Mouse (Mus musculus) kidney, postnatal 10 days (tissue): Measurements from ENCODE around the gene Npas3.
A peak's percentile ranks its signal among the peaks of the same experiment; 100 is the strongest.

Experiments
- DNase-seq: peaks from one replicate; pipeline ENCODE4 v3.0.0; 2021; ENCODE audit warnings: mixed read lengths

Gene Npas3

DNA sequence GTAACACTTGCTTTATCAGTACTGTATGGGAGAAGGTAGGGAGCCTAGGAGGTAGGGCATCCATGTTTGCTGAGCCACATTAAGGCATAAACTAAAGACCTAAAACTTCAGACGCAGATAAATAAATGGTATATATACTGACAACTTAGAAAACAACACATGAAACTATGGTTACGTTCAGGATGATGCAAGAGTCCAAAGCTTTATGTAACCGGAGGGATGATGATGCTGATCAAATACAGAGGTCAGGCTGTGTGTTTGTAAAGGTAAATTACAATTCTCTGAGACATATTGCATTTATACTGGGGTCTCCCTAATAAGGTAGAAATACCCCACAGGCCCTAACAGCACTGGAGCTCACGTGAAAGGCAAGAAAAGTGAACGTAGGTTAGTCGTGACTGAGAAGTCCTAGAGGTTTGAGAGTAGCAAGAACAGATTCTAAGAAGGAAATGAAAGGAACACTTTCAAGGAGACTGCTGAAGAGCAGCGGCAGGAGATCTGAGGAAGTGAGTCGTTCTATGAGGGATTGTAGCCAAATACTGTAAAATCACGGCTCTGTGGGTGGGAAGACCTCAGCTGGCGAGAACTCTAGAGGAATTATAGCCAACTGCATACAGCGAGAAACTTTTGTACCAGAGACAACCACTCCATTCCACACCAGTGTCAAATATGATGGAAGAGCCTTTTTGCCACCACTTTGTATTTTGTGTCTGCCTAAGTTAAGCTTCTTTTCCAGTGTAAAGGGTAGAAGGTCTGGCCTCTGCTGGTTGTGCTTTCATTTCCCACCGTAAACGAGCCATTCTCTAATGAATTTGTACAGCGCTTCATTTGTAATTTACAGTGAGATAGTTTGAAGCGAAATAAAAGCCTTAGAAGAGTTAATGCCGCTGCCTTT is 49.7 kb downstream of the Npas3 start:
- no peak for DNase-seq

DNA sequence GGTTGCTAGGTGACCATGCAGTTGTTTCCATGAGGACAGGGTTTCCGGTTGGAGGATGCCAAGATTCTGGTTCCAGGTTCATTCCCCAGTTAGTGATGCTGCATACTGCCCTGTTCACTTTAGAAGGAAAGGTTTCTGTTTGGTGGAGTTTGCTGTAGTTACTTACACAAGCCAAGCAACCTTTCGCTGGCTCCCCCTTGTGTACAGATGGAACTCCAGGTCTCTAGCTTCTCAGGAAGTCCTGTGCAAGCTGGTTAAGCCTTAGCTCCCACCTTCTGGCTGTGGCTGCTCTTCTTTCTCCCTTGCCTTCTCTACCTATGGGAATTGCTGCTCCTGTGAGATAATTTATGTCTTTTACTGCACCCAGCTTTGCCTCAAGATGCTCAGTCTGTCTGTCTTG is 52.5 kb downstream of the Npas3 start:
- peak; percentile 77 for DNase-seq

GRCm38 (mm10) chr12:53302129-53302528 is 53.7 kb downstream of the Npas3 start:
- DNase-seq: no peak

GRCm38 (mm10) chr12:53316715-53317114 is 68.2 kb downstream of the Npas3 start:
- no peak for DNase-seq

DNA sequence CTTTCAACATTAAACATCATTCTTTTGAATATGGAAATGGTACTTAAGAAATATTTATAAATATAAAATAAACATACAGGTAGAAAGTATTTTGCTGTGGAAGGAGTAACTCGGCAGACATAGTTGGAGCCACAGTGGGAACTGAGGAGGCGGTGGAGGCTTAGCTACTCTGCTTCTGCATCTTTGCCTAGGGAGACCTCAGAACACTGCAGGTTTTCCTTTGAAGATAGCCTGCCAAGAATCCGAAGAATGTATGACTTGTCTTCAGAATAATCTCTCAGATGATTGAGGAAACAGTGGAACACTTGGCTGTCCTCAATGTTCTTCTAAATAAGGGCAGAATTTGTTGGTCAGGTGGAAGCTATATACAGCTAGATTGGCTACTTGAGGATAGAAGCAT is 69.3 kb downstream of the Npas3 start:
- DNase-seq: no peak

- DNase-seq: no peak
Measured at GRCm38 (mm10) chr12:53320526-53320925, 72.0 kb downstream of the Npas3 start.

- no peak for DNase-seq
Measured at GRCm38 (mm10) chr12:53321018-53321417, 72.5 kb downstream of the Npas3 start.

DNA sequence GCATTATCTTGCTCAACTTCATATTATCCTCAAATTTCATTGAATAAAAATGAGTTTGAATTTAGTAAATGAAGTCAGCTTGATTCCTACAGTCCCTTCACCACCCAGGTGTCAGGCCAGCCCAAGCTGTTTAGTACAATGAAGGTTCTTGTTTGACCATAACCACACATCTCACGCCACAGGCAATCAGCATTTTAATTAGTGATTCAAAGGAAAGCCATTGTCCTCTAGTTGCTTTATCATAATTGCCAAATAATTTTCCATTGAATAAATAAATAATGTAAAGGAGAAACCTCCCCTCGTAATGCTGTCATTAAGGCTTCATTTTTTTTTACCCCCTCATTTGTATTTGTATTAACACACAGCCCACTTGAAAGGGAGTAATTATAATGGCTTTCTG is 73.5 kb downstream of the Npas3 start:
- DNase-seq: no peak

GRCm38 (mm10) chr12:53327653-53328188 is 79.2 kb downstream of the Npas3 start:
- DNase-seq: no peak

GRCm38 (mm10) chr12:53328257-53328736 is 79.8 kb downstream of the Npas3 start:
- DNase-seq: peak; percentile 69

- no peak for DNase-seq
Measured at GRCm38 (mm10) chr12:53330141-53330540, 81.7 kb downstream of the Npas3 start.

DNA sequence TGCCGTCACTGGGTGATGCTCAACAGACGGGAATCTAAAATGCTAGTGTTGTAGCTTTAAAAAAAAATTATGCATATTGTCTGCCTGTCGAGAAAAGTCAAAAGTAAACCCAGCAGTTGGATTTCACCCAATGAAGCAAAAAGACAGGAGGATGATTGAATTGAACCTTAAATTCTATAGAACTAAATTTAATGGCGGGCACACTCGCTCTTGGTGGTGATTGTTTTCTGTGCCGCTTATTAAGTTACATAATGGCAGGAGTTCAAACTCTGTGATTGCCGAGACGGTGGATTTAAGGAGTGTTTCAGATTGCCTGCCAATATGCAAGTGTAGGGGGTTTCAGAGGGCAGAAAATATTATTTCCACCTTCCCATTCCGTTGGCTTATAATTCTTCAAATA is 82.9 kb downstream of the Npas3 start:
- no peak for DNase-seq

DNA sequence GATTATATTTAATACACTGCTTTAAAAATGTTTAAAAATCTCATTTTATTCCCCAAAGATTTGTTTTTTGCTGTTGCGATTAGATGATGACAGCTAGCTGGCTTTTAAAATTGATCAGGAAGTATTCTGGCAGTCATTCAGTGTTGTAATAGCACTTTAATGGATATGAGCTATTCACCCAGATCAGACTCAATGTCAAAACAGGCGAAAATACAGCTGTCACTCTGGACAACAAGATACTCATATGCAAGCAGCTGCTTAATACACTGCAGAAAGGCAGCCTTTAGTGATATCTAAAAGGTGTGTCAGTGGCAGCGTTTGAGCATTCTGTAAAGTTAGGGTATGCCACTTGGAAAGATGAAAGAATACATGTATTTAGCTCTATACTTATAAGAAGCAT is 83.3 kb downstream of the Npas3 start:
- DNase-seq: no peak

GRCm38 (mm10) chr12:53333251-53333650 is 84.8 kb downstream of the Npas3 start:
- DNase-seq: no peak

- DNase-seq: peak; percentile 13
Measured at GRCm38 (mm10) chr12:53338349-53338948, 90.0 kb downstream of the Npas3 start.

GRCm38 (mm10) chr12:53342741-53343140 is 94.3 kb downstream of the Npas3 start:
- DNase-seq: no peak

DNA sequence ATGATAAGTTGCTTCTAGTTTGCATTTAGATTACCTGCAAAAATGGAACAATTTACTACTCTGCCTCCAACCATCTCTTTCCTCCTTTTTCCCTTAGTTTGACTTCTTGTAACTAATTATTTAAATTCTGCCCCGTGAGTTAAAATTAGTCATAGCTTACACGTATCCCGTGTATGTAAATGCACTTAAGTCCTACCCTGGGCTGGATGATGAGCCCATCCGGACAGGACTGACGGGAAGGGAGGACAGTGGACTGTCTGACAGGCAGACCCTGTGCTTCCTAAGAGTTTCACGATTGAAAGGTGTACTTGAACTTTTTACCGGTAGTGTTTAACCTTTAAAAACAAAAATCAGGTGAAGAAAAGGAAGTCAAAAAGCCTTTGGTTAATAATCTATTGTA is 103.4 kb downstream of the Npas3 start:
- DNase-seq: no peak

GRCm38 (mm10) chr12:53365751-53366150 is 117.3 kb downstream of the Npas3 start:
- no peak for DNase-seq

GRCm38 (mm10) chr12:53384851-53385250 is 136.4 kb downstream of the Npas3 start:
- DNase-seq: no peak

- no peak for DNase-seq
Measured at GRCm38 (mm10) chr12:53405856-53406255, 157.4 kb downstream of the Npas3 start.

GRCm38 (mm10) chr12:53407776-53408175 is 159.3 kb downstream of the Npas3 start:
- DNase-seq: no peak

DNA sequence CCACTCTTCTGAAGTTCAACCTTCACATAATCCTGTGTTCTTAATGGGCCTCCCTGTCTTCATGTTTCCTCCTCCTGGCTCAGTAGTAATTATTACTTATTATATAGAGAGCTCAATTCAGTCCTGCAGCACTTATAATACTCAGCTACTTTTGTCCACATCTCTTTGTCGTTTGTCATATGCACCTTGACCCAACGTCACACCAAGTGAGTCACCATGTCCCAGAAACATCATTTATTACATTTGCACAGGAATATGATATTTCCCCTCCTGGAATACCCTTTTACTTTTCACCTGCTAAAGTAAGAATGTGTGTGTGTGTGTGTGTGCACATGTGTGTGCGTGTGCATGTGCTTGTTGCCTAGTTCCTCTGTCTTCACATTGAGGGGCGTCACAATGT is 161.2 kb downstream of the Npas3 start:
- no peak for DNase-seq

DNA sequence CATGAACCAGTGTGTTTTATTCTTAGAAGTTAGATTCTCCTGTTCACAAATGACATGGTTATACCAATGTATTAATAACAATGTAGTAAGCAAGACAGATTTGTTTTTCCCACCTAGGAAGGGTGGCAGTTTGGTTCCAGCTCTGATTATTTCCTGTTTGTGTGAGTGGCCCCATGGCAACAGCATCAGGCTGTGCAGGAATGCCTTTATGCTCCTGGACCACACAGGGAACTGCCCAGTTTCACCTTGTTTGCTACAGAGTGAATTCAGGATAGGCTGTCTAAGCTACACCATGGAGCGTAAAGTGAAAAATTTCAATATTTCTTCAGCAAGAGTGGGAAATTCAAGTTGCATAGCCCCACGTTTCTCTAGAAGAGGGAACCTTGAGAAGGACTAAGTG is 162.2 kb downstream of the Npas3 start:
- no peak for DNase-seq

DNA sequence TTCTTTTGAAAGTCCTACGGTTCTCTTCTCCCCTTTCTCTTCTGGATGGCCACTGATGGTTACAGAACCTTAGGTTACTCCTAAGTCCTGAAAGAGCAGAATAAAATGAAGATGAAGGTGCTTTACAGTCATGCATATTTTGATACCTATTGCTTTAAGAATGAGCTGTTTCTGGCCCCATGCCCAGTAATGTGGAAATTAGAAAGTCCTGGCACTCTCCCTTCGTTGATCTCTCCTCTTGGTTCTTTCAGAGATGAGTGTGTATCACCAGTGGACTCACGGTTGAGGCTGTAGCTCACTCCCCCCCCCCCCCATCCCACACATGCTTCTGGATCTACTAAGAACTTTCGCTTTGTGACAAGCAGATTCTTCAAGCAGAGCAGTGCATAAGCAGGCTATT is 167.6 kb downstream of the Npas3 start:
- DNase-seq: peak; percentile 27
